Mouse (Mus musculus) hindbrain, embryonic 16.5 days (tissue): ENCODE data around the gene Smoc1. TPM values are rescaled to one million over a fixed set of nuclear protein-coding genes. Genes with fewer than 3 reads are reported as not detected.

ENCODE experiments used
- ATAC-seq: fragments of 200-750 bp; cut with Nextera tagmentation; 2 replicates; pipeline ENCODE4 v1.8.0; 2017; ENCODE audit warnings: moderate TSS enrichment, moderate library complexity
- H3K27ac ChIP-seq: fragments of 300-500 bp; sonication (generic); 2 replicates; pipeline ENCODE4 v1.5.1; 2014; ENCODE audit warnings: low read depth, mild to moderate bottlenecking, control low read depth, low read length, moderate library complexity
- H3K27me3 ChIP-seq: fragments of 300-500 bp; sonication (generic); replicated peaks from 2 replicates; pipeline ENCODE4 v1.6.1; 2014; ENCODE audit warnings: low read length; ENCODE audit not compliant: control insufficient read depth, insufficient read depth
- H3K36me3 ChIP-seq: fragments of 300-500 bp; sonication (generic); 2 replicates; pipeline ENCODE4 v1.6.1; 2014; ENCODE audit warnings: mild to moderate bottlenecking, low read length, moderate library complexity, mixed read lengths; ENCODE audit not compliant: control insufficient read depth, insufficient read depth
- H3K4me1 ChIP-seq: fragments of 300-500 bp; sonication (generic); 2 replicates; pipeline ENCODE4 v1.6.1; 2014; ENCODE audit warnings: low read depth, low read length; ENCODE audit not compliant: control insufficient read depth, insufficient read depth
- H3K4me2 ChIP-seq: fragments of 300-500 bp; sonication (generic); 2 replicates; pipeline ENCODE4 v1.6.1; 2014; ENCODE audit warnings: mild to moderate bottlenecking, low read length, control low read depth, moderate library complexity
- H3K4me3 ChIP-seq: fragments of 300-500 bp; sonication (generic); 2 replicates; pipeline ENCODE4 v1.5.1; 2014; ENCODE audit warnings: mild to moderate bottlenecking, low read length, control low read depth, moderate library complexity
- H3K9ac ChIP-seq: fragments of 300-500 bp; sonication (generic); 2 replicates; pipeline ENCODE4 v1.6.1; 2014; ENCODE audit warnings: low read depth, mild to moderate bottlenecking, control low read depth, low read length, moderate library complexity
- H3K9me3 ChIP-seq: fragments of 300-500 bp; sonication (generic); 2 replicates; pipeline ENCODE4 v1.6.1; 2014; ENCODE audit warnings: mild to moderate bottlenecking, low read length, moderate library complexity; ENCODE audit not compliant: control insufficient read depth
- WGBS: fragments of 180-500 bp; shearing (Covaris S2); extraction: QIAGEN DNeasy Blood & Tissue Kit; methylation state at CpG from one replicate; pipeline ENCODE4 v1.1.7; 2014; 5-methylcytosine and 5-hydroxymethylcytosine counted together
- microRNA-seq: library from miRNA; unstranded; fragments of <30 nt; microRNA quantifications from one replicate; pipeline ENCODE4, GENCODE M21; 2017
- polyA plus RNA-seq: library from polyadenylated mRNA; unstranded; fragments of >200 nt; fragmentation: Nextera tagmentation; extraction: Ambion mirVana; gene quantifications from 2 replicates; pipeline ENCODE4 v1.2.1, GENCODE M21; 2015

Gene Smoc1
- polyA plus RNA-seq, 1 experiment from 2014 or later = 34.3 TPM

- no peaks in the 10 kb centered on the region for H3K36me3 ChIP-seq
- no peaks in the 10 kb centered on the region for H3K27me3 ChIP-seq
- WGBS = 73% methylated on average over 2 of the region's 2 CpGs
- H3K9me3 ChIP-seq = no peaks in the 10 kb centered on the region
- H3K4me2 ChIP-seq = no peak overlapping the region
- no peak overlapping the region for H3K27ac ChIP-seq
- H3K4me1 ChIP-seq = peaks cover 15% of the 10 kb centered on the region
- ATAC-seq = peak; percentile 15; the same call in 1 of the 2 replicates
- H3K9ac ChIP-seq = no peak overlapping the region
- no peak overlapping the region for H3K4me3 ChIP-seq
Observed at GRCm38 (mm10) chr12:81224843-81225242, 198.2 kb downstream of the Smoc1 start.

DNA sequence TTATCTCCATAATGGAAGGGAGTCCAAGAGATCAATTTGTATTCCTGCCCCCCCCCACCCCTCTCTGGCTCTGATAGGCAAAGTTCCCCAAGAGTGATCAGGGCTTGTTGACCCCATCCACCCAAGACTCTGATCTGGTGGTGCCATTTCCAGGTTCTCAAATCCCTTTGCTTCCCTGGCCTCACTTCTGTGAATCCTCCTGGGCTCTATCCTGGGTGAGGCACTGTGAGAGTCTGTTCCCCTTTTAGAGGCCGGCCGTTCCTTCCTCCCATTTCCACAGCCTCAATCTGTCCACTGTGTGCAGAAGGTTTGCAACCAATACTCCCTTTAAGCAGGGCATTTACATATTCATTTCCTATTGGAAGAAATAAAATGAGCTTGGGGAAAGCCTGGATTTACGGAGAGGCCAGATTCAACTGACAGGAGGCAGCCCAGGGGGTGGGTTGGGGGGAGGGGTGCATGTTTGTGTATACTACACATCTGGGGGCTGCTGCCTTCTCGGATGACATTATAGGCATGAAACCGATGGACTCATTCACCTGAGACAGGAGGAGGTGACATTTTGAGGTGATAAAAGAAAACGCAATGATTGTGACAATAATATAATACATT is 199.5 kb downstream of the Smoc1 start:
- no peak for ATAC-seq
- H3K9ac ChIP-seq = no peak overlapping the region
- H3K4me1 ChIP-seq = peaks cover 15% of the 10 kb centered on the region
- H3K27ac ChIP-seq = no peak overlapping the region; the same call in 1 of the 2 replicates
- 34% methylated on average over 6 of the region's 6 CpGs for WGBS
- H3K9me3 ChIP-seq = no peaks in the 10 kb centered on the region
- H3K4me2 ChIP-seq = no peak overlapping the region
- H3K36me3 ChIP-seq = no peaks in the 10 kb centered on the region
- no peak overlapping the region for H3K4me3 ChIP-seq
- no peaks in the 10 kb centered on the region for H3K27me3 ChIP-seq

GRCm38 (mm10) chr12:81226590-81226989 is 200.0 kb downstream of the Smoc1 start:
- Histone ChIP-seq H3K4me3 (no peak overlapping the region), H3K27ac (peak overlapping the region; percentile 40), H3K9ac (no peak overlapping the region), H3K4me1 (peaks cover 15% of the 10 kb centered on the region), H3K27me3 (no peaks in the 10 kb centered on the region), H3K36me3 (no peaks in the 10 kb centered on the region), H3K4me2 (no peak overlapping the region), H3K9me3 (no peaks in the 10 kb centered on the region)
- WGBS = 41% methylated on average over 3 of the region's 3 CpGs
- no peak for ATAC-seq

- peak; percentile 83 for ATAC-seq
- Histone ChIP-seq H3K36me3 (no peaks in the 10 kb centered on the region), H3K4me1 (peaks cover 15% of the 10 kb centered on the region), H3K4me2 (no peak overlapping the region), H3K9me3 (no peaks in the 10 kb centered on the region), H3K9ac (no peak overlapping the region), H3K27me3 (no peaks in the 10 kb centered on the region), H3K27ac (no peak overlapping the region), H3K4me3 (no peak overlapping the region)
- 46% methylated on average over 5 of the region's 5 CpGs for WGBS
Observed at GRCm38 (mm10) chr12:81227767-81228460, 201.3 kb downstream of the Smoc1 start.

GRCm38 (mm10) chr12:81233746-81234380 is 207.3 kb downstream of the Smoc1 start:
- Histone ChIP-seq H3K9me3 (no peaks in the 10 kb centered on the region), H3K4me2 (no peak overlapping the region), H3K36me3 (no peaks in the 10 kb centered on the region), H3K4me3 (no peak overlapping the region), H3K4me1 (no peaks in the 10 kb centered on the region), H3K9ac (no peak overlapping the region), H3K27ac (no peak overlapping the region), H3K27me3 (no peaks in the 10 kb centered on the region)
- no peak for ATAC-seq
- 84% methylated on average over 1 of the region's 1 CpGs for WGBS

- H3K9me3 ChIP-seq = no peaks in the 10 kb centered on the region
- 85% methylated on average over 9 of the region's 10 CpGs for WGBS
- no peaks in the 10 kb centered on the region for H3K27me3 ChIP-seq
- no peak overlapping the region for H3K4me3 ChIP-seq
- no peak for ATAC-seq
- no peak overlapping the region for H3K4me2 ChIP-seq
- H3K36me3 ChIP-seq = no peaks in the 10 kb centered on the region
- no peak overlapping the region for H3K9ac ChIP-seq
- no peaks in the 10 kb centered on the region for H3K4me1 ChIP-seq
- no peak overlapping the region for H3K27ac ChIP-seq
Observed at GRCm38 (mm10) chr12:81235456-81236330, 209.1 kb downstream of the Smoc1 start.

Small RNA genes lying within 50 kb of the gene (microRNA-seq; reads per million reads assigned to microRNA genes)
- gene Mir3067 = 15.4 reads per million, percentile 31 among the genes with 10 or more reads in this experiment

Other genes with a start within 250 kb of the Smoc1 start
- 9.9 and 12.1 TPM in 2 replicates for gene Susd6, start 236.3 kb upstream of the Smoc1 start, polyA plus RNA-seq
- gene Srsf5, start 81.3 kb upstream of the Smoc1 start, polyA plus RNA-seq = 371 and 381 TPM in 2 replicates
- gene Slc10a1, start 58.1 kb upstream of the Smoc1 start, polyA plus RNA-seq = 0.43 and 0.61 TPM in 2 replicates